Mouse (Mus musculus): ENCODE results near the gene Gm45837.
A peak's percentile ranks its signal among the peaks of the same experiment; 100 is the strongest.

The Gm45837 gene

DNA sequence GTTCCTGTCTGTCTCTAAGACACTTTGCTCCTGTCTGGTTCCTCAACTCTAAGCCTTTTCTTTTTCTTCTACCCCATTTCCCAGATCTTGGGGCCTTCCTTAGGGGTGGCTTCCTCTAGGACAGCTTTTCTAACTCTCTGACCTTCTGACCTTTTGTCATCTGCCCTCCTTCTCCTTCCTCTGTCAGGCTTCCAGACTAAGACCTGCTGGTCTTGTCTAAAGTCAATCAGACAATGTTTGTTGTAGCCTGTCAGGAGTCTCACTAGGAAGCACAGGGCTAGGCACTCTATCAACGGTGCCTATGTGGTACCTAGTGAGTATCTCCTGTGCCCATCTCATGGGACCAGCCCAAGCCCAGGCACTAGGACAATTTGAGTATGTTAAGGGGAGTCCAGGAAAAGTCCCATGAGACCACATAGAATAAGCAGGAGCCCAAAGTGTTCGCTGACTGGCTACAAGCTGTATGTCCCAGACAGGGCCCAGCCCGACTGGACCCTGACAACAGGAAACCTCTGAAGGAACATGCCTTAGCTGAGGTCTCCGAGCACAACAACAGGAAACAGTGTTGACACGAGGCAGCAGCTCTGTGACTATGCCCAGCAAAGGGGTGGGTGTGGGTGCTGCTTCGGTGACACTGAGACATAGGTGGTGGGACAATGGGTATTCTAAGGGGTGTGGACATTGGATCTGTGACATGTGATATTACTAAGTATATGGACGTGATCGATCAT is 55.3 kb downstream of the Gm45837 start:
- peak; percentile 53 to 60 for DNase-seq

DNA sequence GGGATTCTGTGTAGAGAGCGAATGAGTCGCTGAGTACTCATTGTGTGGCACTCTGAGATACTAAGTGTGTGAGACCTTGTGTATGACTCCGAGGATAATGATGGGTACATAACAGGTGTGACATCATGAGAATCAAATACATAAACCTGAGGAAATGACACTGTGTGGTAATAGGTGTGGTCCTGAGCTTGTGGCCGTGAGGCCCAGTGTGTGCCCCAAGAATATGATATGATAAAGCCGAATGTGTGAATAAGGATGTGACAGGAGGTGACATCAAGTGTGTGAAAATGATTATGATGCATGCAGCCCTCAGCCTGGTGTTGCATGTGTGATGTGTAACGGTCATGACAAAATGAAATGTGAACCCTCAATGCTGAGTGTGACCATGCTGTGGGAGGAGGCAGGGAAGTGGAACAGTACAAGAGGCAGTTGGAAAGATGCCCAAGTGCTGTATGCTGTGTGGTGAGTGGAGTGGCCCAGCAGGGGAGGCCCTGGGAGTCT is 55.9 kb downstream of the Gm45837 start:
- DNase-seq = no peak

DNA sequence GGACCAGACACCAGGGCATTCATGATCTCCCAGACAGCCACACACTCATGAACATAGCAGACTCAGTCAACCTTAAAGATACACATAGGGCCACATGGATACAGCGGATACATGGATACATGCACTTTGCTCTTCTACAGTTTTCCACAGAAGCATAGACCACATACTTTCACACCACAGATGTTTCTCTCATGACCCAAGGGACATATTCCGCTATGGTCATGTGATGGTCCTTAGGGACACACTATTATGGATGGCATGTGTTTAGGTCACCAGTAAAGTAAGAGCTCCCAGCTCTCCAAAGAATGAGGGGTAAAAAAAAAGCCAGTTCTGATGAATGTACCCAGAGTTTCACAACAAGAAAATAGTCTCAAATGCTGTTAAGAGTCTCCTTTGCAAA is 60.7 kb downstream of the Gm45837 start:
- no peak for DNase-seq

- no peak for DNase-seq
Measured at GRCm38 (mm10) chr7:101471968-101472480, 61.3 kb downstream of the Gm45837 start.

- DNase-seq = no peak
Measured at GRCm38 (mm10) chr7:101472598-101473558, 62.2 kb downstream of the Gm45837 start.

- no peak for DNase-seq
Measured at GRCm38 (mm10) chr7:101474399-101474811, 63.7 kb downstream of the Gm45837 start.

DNA sequence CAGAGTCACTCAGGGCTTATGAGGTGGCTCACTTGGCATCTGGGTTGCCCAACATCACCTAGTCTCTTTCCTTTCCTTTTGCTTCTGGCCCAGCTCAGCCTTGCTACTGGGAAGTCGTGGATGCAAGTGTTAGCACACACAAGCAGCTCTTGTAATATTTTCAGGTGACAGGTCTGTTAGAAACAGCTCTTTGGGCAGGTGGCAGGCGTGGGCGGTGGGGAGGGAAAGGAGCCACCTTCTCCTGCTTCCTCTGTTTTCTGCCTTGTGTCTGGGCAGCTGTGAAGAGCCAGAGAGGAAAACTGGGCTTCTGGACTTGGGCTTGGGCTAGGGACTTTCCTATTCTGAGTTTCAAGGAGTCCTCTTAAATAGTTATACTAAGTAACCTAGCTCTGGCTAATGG is 65.3 kb downstream of the Gm45837 start:
- no peak for DNase-seq

DNA sequence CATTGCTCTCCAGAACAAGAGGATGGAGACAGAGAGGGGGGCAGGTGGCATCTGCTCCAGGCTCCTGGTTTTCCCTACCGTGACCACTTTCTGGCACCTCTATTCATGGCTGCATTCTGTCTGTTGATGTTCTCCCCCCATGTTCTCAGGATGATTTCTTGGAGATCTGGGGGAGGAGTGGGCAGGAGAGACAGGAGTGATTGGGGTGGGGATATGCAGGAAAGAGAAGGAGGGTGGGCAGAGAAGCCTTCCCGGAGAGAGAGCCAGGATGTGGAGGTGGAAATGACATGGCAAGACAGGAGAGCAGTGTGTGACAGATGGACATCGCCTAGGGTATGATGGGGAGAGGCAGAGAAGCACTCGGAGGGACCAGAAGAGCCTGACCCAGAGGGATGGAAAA is 65.8 kb downstream of the Gm45837 start:
- no peak for DNase-seq

DNA sequence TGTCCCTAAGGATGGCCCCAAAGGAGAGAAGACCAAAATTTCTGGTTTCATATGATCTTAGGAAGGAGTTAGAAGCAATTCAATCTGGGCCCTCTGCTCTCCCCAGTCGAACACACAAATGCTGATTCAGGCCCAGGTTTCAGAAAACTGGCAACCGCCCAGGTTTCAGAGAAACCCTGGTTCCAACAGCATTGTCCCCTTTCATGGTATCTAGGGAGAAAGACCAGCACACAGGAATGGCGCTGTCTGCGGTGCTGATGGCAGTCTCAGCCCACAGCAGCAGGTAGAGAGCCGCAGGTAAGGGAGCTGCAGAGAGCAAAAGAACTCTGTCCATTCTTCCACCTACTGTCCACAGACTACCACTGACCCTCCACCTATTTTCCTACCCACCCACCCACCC is 66.5 kb downstream of the Gm45837 start:
- no peak for DNase-seq

DNA sequence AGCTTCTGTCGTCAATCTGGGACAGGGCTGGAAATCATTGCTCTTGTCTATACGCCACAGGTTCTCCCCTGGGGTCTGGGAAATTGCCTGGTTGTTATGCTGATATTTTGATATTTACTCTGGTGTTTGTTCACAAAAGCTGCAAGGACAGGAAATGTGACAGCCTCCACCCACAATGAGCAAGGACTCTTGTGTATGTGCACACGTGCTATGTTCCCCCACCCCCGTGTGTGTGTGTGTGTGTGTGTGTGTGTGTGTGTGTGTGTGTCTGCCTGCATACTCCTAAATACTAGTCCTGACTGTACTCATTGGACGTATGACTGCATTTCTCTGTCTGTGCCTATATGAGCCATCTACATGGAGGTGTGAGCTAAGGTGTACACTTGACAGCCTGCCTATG is 67.4 kb downstream of the Gm45837 start:
- no peak for DNase-seq

DNA sequence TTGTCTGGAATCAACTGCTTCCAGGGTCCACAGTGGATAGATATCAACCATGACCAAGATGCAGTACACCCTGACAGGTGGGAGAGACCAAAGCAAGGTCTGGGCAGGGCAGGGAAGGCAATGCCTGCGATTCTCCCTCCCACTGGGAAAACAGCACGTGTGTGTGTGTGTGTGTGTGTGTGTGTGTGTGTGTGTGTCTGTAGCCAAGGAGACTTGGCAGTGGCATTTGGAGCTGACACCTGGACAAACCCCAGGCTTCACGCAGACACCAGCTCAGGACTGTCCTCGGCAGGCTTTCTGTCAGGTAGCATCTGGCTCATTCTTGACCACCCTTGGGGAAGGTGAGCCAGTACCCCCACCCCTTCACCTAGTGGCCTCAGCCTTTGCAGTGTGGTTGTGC is 69.2 kb downstream of the Gm45837 start:
- DNase-seq = no peak

- DNase-seq = no peak
Measured at GRCm38 (mm10) chr7:101480671-101481070, 70.0 kb downstream of the Gm45837 start.

GRCm38 (mm10) chr7:101481872-101482498 is 71.3 kb downstream of the Gm45837 start:
- no peak for DNase-seq

DNA sequence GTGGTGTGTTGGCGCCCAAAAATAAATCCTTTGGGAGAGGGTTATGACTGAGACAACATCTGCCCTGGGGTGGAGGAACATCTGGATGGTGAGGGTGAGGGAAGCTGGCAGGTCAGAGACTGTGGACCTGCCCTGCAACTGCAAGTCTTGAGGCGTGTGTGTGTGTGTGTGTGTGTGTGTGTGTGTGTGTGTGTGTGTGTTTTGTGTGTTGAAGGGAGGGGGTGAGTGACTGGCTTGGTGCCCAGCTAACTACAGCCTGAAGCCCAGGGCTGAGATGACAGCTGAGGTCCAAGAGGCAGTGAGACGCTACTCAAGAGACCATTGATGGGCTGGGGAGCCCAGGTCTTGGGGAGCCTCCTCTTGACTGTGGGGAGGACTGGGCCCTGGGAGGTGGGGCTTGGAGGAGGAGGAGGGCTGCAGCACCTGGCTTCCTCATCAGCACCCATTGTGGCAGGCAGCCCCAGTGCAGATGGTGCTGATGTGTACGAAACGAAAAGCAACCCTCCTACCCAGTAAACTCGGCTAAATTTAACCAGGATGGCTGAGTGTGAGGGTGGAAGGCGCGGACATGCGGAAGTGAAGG is 71.9 kb downstream of the Gm45837 start:
- DNase-seq = no peak

- no peak for DNase-seq
Measured at GRCm38 (mm10) chr7:101483498-101484115, 72.9 kb downstream of the Gm45837 start.

GRCm38 (mm10) chr7:101487102-101487501 is 76.4 kb downstream of the Gm45837 start:
- DNase-seq = no peak

GRCm38 (mm10) chr7:101490952-101491351 is 80.3 kb downstream of the Gm45837 start:
- no peak for DNase-seq

GRCm38 (mm10) chr7:101498385-101498784 is 87.7 kb downstream of the Gm45837 start:
- DNase-seq = no peak

DNA sequence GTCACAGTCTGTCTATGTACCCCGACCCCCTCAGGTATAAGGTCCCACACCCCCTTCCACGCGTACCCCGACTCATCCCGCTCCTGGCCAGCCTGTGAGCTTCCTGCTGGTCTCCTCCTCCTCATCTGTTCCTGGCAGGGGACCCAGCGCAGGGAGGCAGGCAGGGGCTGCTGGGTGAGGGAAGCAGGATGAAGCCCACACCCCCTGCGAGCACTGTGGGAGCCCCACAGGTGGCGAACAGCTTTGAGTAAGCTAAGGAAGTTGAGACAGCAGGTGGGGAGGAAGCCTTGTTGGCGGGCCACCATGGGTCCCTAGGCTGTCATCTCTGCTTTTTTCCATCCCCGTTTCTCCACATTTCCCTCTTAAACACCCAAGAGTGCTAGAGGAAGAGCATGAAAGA is 88.6 kb downstream of the Gm45837 start:
- no peak for DNase-seq

- DNase-seq = no peak
Measured at GRCm38 (mm10) chr7:101499701-101500100, 89.0 kb downstream of the Gm45837 start.

- no peak for DNase-seq
Measured at GRCm38 (mm10) chr7:101501236-101501635, 90.5 kb downstream of the Gm45837 start.

DNA sequence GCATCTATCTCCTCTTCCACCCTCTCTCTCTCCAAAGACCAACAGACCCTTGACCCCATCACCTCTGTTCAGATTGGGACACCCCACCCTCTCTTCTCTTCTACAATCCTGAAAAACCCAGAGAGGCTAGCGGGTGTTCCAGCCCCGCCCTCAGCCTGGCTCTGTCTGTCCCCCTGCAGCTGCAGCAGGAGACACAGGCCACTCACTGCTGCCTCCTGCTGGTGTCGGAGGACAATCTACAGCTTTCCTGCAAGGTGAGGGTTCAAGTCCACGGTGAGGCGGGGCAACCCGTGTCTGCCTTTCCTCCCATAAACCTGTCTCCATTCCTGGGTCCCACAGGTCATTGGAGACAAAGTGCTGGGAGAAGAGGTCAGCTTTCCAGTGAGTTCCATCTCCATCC is 91.0 kb downstream of the Gm45837 start:
- DNase-seq = peak in 1 of 2 experiments; percentile 24

Data from spleen, adult 18-20 months (tissue).